9 mouse cellular contexts compared by ENCODE assay signal in the genomic region with DNA sequence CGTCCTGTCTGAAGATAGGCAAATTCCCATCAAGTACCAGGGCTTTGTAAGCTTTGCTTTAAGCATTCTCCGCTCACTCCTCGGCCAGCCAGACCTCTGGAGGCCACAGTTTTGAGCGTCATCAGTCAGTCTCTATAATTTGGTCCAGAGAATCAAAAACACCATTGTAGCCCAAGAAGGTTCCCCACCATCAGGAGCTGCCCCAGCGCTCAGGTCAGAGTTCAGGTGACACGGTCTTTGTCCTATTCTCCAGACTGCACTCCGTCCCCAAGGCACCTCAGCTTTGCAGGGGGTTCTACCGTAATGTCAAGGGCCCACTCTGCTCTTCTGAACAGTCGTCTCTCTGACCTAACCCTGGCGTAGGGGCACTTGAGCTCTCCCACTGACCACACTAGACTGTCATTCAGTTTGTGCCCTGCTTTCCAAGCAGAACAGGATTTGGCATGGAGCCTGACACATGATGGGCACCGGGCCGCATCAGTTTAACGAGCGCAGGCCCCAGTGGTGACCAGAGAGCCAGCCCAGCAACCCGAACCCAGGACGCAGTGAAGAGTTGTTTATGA. TPM values are rescaled to one million over a fixed set of nuclear protein-coding genes. Genes with fewer than 3 reads are reported as not detected.
A peak's percentile ranks its signal among the peaks of the same experiment; 100 is the strongest.
DNase-seq lines count a peak whose midpoint lies in the region; ATAC-seq and TF ChIP-seq lines count a peak whose summit lies in the region.
"Had no signal": no experiment of that assay in that cellular context is flagged by ENCODE, and none has a peak within 500 bp of the region (broad histone marks: within the 10 kb centered on the region; RNA-seq: fewer than 3 reads in every experiment).

No protein-coding gene starts in this region.

- peak; percentile 20 for ATAC-seq in intestine, embryonic 16.5 days

- peaks cover 6% of the 10 kb centered on the region for H3K4me1 ChIP-seq in liver, adult 2 months (ENCODE audit: control insufficient read depth, insufficient read depth, low read length)
- H3K4me1 ChIP-seq in intestine, embryonic 16.5 days (ENCODE audit: control insufficient read depth, insufficient read depth, low read length): peaks cover 12% of the 10 kb centered on the region
- H3K4me1 ChIP-seq in lung, adult 2 months (ENCODE audit: control insufficient read depth, insufficient read depth, low read length): 0 out of 2 replicates have a peak, but pooled peaks cover 2% of the 10 kb centered on the region
- H3K4me1 ChIP-seq in small intestine, adult 2 months (ENCODE audit: control insufficient read depth, insufficient read depth, insufficient read length, low read length): no peaks in the 10 kb centered on the region; the same call in 1 of the 2 replicates

- peak overlapping the region; percentile 92 for H3K4me2 ChIP-seq in intestine, embryonic 16.5 days (ENCODE audit: low read depth, low read length)

- 39% methylated on average over 16 of the region's 16 CpGs for WGBS in liver, adult 2 months
- WGBS in intestine, embryonic 16.5 days: 31% methylated on average over 16 of the region's 16 CpGs
- WGBS in lung, adult 2 months: 27% methylated on average over 16 of the region's 16 CpGs
- WGBS in small intestine, adult 2 months: 46% methylated on average over 16 of the region's 16 CpGs

- H3K36me3 ChIP-seq in liver, adult 2 months (ENCODE audit: control insufficient read depth, insufficient read depth, low read length): no peaks in the 10 kb centered on the region
- H3K36me3 ChIP-seq in intestine, embryonic 16.5 days (ENCODE audit: control insufficient read depth, insufficient read depth, low read length): no peaks in the 10 kb centered on the region
- no peaks in the 10 kb centered on the region for H3K36me3 ChIP-seq in small intestine, adult 2 months (ENCODE audit: control insufficient read depth, insufficient read depth, low read length)

- no peak for TF ChIP-seq POLR2A in liver, adult 2 months (IDR thresholded peaks at IDR 0.05; ENCODE audit: extremely low read depth, insufficient read depth, low read length)
- no peak for TF ChIP-seq POLR2A in brain, embryonic 14.5 days (IDR thresholded peaks at IDR 0.05; ENCODE audit: borderline replicate concordance, extremely low read depth, insufficient read depth, insufficient read length, poor library complexity, severe bottlenecking)
- no peak for TF ChIP-seq POLR2A in lung, adult 2 months (IDR thresholded peaks at IDR 0.05; ENCODE audit: borderline replicate concordance, extremely low read depth, low read depth, low read length)
- TF ChIP-seq POLR2A in small intestine, adult 2 months (IDR thresholded peaks at IDR 0.05; ENCODE audit: low read depth, low read length): no peak

- DNase-seq in liver, adult 2 months (ENCODE audit: extremely low read depth, low read depth, low spot score): peak; percentile 30
- no peak for DNase-seq in liver
- DNase-seq in brain, embryonic 14.5 days (ENCODE audit: low read depth): peak; percentile 75
- DNase-seq in gastrocnemius, adult 8-10 months (ENCODE audit: low spot score in 2 of 2): peak; percentile 28 to 33
- peak; percentile 34 for DNase-seq in lung, adult 2 months
- DNase-seq in ovary, adult 18-20 months (ENCODE audit: low spot score): no peak

- no peaks in the 10 kb centered on the region for H3K79me2 ChIP-seq in liver, adult 2 months (ENCODE audit: control insufficient read depth, insufficient read depth, low read length)

- no peaks in the 10 kb centered on the region for H3K27me3 ChIP-seq in liver, adult 2 months (ENCODE audit: control insufficient read depth, insufficient read depth, low read length)
- 0 out of 2 replicates have a peak, but pooled peaks cover 3% of the 10 kb centered on the region for H3K27me3 ChIP-seq in intestine, embryonic 16.5 days (replicated peaks; ENCODE audit: control insufficient read depth, insufficient read depth, low read length)
- no peaks in the 10 kb centered on the region for H3K27me3 ChIP-seq in small intestine, adult 2 months (ENCODE audit: control insufficient read depth, insufficient read depth, low read length)

- H3K9me3 ChIP-seq in intestine, embryonic 16.5 days (ENCODE audit: control insufficient read depth, low read length): no peaks in the 10 kb centered on the region

- TF ChIP-seq CTCF in liver, adult 2 months (IDR thresholded peaks at IDR 0.05; ENCODE audit: low read depth, low read length): no peak
- no peak for TF ChIP-seq CTCF in brain, embryonic 14.5 days (IDR thresholded peaks at IDR 0.05; ENCODE audit: borderline replicate concordance, extremely low read depth, insufficient read depth, insufficient read length)
- TF ChIP-seq CTCF in lung, adult 2 months (IDR thresholded peaks at IDR 0.05; ENCODE audit: insufficient read depth, low read length): no peak
- TF ChIP-seq CTCF in small intestine, adult 2 months (IDR thresholded peaks at IDR 0.05; ENCODE audit: extremely low read depth, insufficient read length, insufficient replicate concordance, low read depth, low read length): no peak

- peak overlapping the region; percentile 90 for H3K4me3 ChIP-seq in liver, adult 2 months (ENCODE audit: insufficient read depth, low read depth, low read length)
- H3K4me3 ChIP-seq in intestine, embryonic 16.5 days (ENCODE audit: low read length): peak overlapping the region; percentile 76
- H3K4me3 ChIP-seq in lung, adult 2 months (replicated peaks; ENCODE audit: extremely low read depth, low read depth, low read length): peak overlapping the region; percentile 66
- peak overlapping the region; percentile 75 for H3K4me3 ChIP-seq in small intestine, adult 2 months (ENCODE audit: low read depth, low read length)

- peak overlapping the region; percentile 93; the same call in 1 of the 2 replicates for H3K9ac ChIP-seq in liver, adult 2 months (ENCODE audit: low read depth, low read length)
- peak overlapping the region; percentile 85 for H3K9ac ChIP-seq in intestine, embryonic 16.5 days (ENCODE audit: low read depth, low read length)

- H3K27ac ChIP-seq in liver, adult 2 months (replicated peaks; ENCODE audit: insufficient read depth, low read depth, low read length): no peak overlapping the region
- peak overlapping the region; percentile 6 for H3K27ac ChIP-seq in intestine, embryonic 16.5 days (ENCODE audit: low read length)
- no peak overlapping the region for H3K27ac ChIP-seq in small intestine, adult 2 months (ENCODE audit: insufficient read depth, low read depth, low read length)

RNA-seq across cellular contexts. Expression of a gene that starts 1.5 kb away (rescaled TPM):
- total RNA-seq in liver, adult 2 months (2014; rRNA removed): 1.3 and 2.9 TPM in 2 replicates
- polyA plus RNA-seq in liver, adult 2 months (2012; rRNA removed): 3.5 and 4.1 TPM in 2 replicates
- 61.5 and 71.0 TPM in 2 replicates for polyA plus RNA-seq in brain, embryonic 14.5 days (2012; rRNA removed)
- total RNA-seq in gastrocnemius, adult 8-10 months (2022): 1 to 10 TPM; 3.5 to 7.7 (median 4.5) TPM
- 6.8 and 6.9 TPM in 2 replicates for polyA plus RNA-seq in intestine, embryonic 16.5 days (2015; fragmentation: Nextera tagmentation; extraction: Ambion mirVana)
- polyA plus RNA-seq in lung, adult 2 months (2012; rRNA removed): 8.5 and 9.2 TPM in 2 replicates
- polyA plus RNA-seq in small intestine, adult 2 months (2012; rRNA removed): 2.6 TPM in 2 replicates

RNA-seq across cellular contexts. Expression of a gene that starts 15.6 kb away (rescaled TPM):
- not detected in 2 replicates for total RNA-seq in liver, adult 2 months (2014; rRNA removed)
- polyA plus RNA-seq in liver, adult 2 months (2012; rRNA removed): not detected in 2 replicates
- polyA plus RNA-seq in brain, embryonic 14.5 days (2012; rRNA removed): 0.25 and 0.56 TPM in 2 replicates
- total RNA-seq in gastrocnemius, adult 8-10 months (2022): not detected
- polyA plus RNA-seq in intestine, embryonic 16.5 days (2015; fragmentation: Nextera tagmentation; extraction: Ambion mirVana): 0.73 and 0.76 TPM in 2 replicates
- 11.0 and 12.7 TPM in 2 replicates for polyA plus RNA-seq in lung, adult 2 months (2012; rRNA removed)
- polyA plus RNA-seq in small intestine, adult 2 months (2012; rRNA removed): 0.19 and 0.43 TPM in 2 replicates
- total RNA-seq: left cerebral cortex, postnatal 25 days had no signal

Comparison
In these comparisons a context has a peak if more than half of its experiments do, and no peak if none do; other contexts are left out.
1. DNase-seq: peak in liver, adult 2 months (single experiment), brain, embryonic 14.5 days (single experiment), gastrocnemius, adult 8-10 months (2 of 2) and lung, adult 2 months (single experiment); none in liver (single experiment) and ovary, adult 18-20 months (single experiment).
2. Peak in every context shown above with its lines, with median percentiles within 50 percentile points of each other: H3K4me3 ChIP-seq.